Mouse (Mus musculus) spleen, adult 2 months (tissue): ENCODE results near the gene Ankrd40.

Source experiments
- CTCF ChIP-seq: fragments of 200-500 bp; IDR thresholded peaks from 2 replicates; pipeline ENCODE4 v1.5.1; 2011; ENCODE audit warnings: mild to moderate bottlenecking, inconsistent platforms; ENCODE audit not compliant: insufficient read depth, insufficient read length, insufficient replicate concordance; ENCODE audit errors: extremely low read depth
- POLR2A ChIP-seq: fragments of 200-500 bp; IDR thresholded peaks from 2 replicates; pipeline ENCODE4 v1.6.1; 2011; ENCODE audit warnings: low read depth, low read length, inconsistent platforms

DNA sequence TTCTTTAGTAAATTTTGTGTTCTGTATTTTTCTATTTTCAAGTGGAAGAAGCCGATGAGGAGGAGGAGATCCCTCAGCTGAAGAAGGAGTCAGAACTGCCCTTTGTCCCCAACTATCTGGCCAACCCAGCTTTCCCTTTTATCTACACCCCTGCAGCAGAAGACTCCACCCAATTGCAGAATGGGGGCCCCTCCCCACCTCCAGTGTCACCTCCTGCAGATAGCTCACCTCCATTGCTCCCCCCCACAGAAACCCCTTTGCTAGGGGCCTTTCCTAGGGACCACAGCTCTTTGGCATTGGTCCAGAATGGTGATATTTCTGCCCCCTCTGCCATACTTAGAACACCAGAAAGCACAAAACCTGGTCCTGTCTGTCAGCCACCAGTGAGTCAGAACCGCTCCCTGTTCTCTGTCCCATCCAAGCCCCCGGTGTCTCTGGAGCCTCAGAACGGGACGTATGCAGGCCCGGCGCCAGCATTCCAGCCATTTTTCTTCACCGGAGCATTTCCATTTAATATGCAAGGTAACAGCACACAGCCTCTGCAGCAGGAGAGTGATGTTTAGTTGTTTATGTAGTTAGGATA lies 6.7 kb downstream of the Ankrd40 start:
- no peak for TF ChIP-seq CTCF
- TF ChIP-seq POLR2A = no peak
